Mouse (Mus musculus) cerebellum, adult (tissue): ENCODE results near the gene Ly6g6e.

Experiments
- ATAC-seq: cut with Nextera tagmentation; 2 replicates; pipeline ENCODE4 v1.9.2; 2017; ENCODE audit warnings: mild to moderate bottlenecking, moderate library complexity, mixed read lengths; ENCODE audit not compliant: insufficient number of reproducible peaks, low FRiP score, low TSS enrichment

Gene Ly6g6e

DNA sequence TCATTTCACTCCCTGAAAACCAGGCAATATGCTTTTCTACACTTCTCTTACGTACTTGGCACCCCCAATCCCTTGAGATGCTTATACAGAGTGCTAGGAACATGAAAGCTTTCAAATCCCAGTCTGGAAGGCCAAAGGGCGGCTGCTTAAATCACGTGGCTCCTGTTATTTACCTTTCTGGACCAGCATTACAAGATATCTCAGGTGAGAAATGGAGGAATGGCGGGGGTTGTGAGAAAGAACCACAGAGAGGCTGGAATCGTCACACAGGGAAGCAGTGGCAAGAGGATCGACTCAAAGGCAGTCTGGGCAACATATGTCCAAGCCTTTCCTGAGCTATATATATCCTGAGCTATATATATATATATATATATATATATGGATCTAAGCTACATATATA lies 48.9 kb downstream of the Ly6g6e start:
- ATAC-seq = no peak

DNA sequence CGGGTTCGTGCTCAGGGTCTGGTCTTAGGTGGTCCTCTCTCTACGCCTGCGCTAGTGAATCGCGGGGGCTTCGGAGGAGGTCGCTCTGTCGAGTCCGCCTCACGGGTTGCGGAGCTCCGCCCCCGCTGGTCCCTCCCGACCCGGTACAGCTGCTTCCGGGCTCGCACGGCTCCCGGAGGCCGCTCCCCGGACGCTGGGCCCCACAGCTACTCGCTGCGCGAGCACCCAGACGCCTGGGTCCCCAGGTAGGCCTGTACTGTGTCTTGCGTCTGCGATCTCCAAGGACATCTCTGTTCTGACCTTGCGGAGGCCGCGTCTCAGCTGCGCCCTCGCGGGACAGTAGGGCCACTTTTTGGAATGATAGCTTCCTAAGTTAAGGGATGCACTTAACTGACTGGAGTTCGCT lies 49.5 kb downstream of the Ly6g6e start, which contains the start of gene D17H6S53E:
D17H6S53E (plus strand) TSS at position 168 of the 406 bp plus-strand sequence.
- ATAC-seq = no peak; the same call in 1 of the 2 replicates

DNA sequence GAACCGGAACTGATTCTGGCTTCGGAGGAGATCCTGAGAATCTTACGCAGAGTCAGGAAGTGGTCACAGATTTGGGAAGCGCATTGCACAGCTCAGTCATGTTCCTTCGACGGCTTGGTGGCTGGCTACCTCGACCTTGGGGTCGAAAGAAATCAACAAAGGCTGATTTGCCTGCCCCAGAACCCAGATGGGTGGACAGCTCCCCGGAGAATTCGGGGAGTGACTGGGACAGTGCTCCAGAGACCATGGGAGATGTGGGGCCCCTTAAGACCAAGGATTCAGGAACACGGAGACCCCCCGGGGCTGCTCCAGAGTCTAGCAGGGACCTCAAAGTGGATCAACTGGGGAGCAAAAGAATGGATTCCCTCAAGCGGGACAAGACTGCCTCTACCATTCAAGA lies 50.3 kb downstream of the Ly6g6e start:
- no peak for ATAC-seq
